Mouse (Mus musculus) CH12F3 (cell line): ENCODE data around the gene Rbm33.

Experiments
- in situ Hi-C: fragments of 300-500 bp; cut with MboI; formaldehyde crosslinking; loops from 2 replicates; pipeline ENCODE4 v1.14.3; 2020; ENCODE audit warnings: low sequenced_read_pairs

Gene Rbm33

GRCm38 (mm10) chr5:28323822-28324221, 6.9 kb downstream of the Rbm33 start:
- in situ Hi-C loops, result no loop called here

- in situ Hi-C loops, result no loop called here
Measured at GRCm38 (mm10) chr5:28324457-28324856, 7.5 kb downstream of the Rbm33 start.

- in situ Hi-C loops, result no loop called here
Measured at GRCm38 (mm10) chr5:28329024-28329806, 12.3 kb downstream of the Rbm33 start.

- in situ Hi-C loops, result no loop called here
Measured at GRCm38 (mm10) chr5:28333731-28334130, 16.8 kb downstream of the Rbm33 start.

- in situ Hi-C loops, result no loop called here
Measured at GRCm38 (mm10) chr5:28351857-28352513, 35.1 kb downstream of the Rbm33 start.

GRCm38 (mm10) chr5:28355614-28356013, 38.7 kb downstream of the Rbm33 start:
- in situ Hi-C loops, result no loop called here

- in situ Hi-C loops, result no loop called here
Measured at GRCm38 (mm10) chr5:28360745-28361144, 43.8 kb downstream of the Rbm33 start.

GRCm38 (mm10) chr5:28368056-28368455, 51.1 kb downstream of the Rbm33 start:
- in situ Hi-C loops, result no loop called here

- in situ Hi-C loops, result no loop called here
Measured at GRCm38 (mm10) chr5:28370836-28371235, 53.9 kb downstream of the Rbm33 start.

GRCm38 (mm10) chr5:28372172-28372664, 55.3 kb downstream of the Rbm33 start:
- in situ Hi-C loops, result no loop called here

GRCm38 (mm10) chr5:28373498-28374427, 56.8 kb downstream of the Rbm33 start:
- in situ Hi-C loops, result no loop called here

GRCm38 (mm10) chr5:28377299-28377698, 60.4 kb downstream of the Rbm33 start:
- in situ Hi-C loops, result no loop called here

- in situ Hi-C loops, result no loop called here
Measured at GRCm38 (mm10) chr5:28382289-28382688, 65.4 kb downstream of the Rbm33 start.

- in situ Hi-C loops, result no loop called here
Measured at GRCm38 (mm10) chr5:28386783-28387182, 69.9 kb downstream of the Rbm33 start.

- in situ Hi-C loops, result no loop called here
Measured at GRCm38 (mm10) chr5:28387531-28388179, 70.7 kb downstream of the Rbm33 start.

GRCm38 (mm10) chr5:28388184-28388583, 71.3 kb downstream of the Rbm33 start:
- in situ Hi-C loops, result no loop called here

- in situ Hi-C loops, result no loop called here
Measured at GRCm38 (mm10) chr5:28390189-28390588, 73.3 kb downstream of the Rbm33 start.

GRCm38 (mm10) chr5:28397344-28397743, 80.4 kb downstream of the Rbm33 start:
- in situ Hi-C loops, result no loop called here

- in situ Hi-C loops, result no loop called here
Measured at GRCm38 (mm10) chr5:28398736-28399135, 81.8 kb downstream of the Rbm33 start.

- in situ Hi-C loops, result no loop called here
Measured at GRCm38 (mm10) chr5:28399451-28400115, 82.7 kb downstream of the Rbm33 start.
